Mouse (Mus musculus): ENCODE measurements around the gene Slc37a1.
"Not testable (repeated sequence)": the region's sequence is repeated elsewhere in the genome, so short reads cannot be mapped to it uniquely, and the experiment has no call there.

The Slc37a1 gene

GRCm38 (mm10) chr17:31267603-31268002 is 19.0 kb upstream of the Slc37a1 start:
- in situ Hi-C loops (cut with MboI), result no loop called here

DNA sequence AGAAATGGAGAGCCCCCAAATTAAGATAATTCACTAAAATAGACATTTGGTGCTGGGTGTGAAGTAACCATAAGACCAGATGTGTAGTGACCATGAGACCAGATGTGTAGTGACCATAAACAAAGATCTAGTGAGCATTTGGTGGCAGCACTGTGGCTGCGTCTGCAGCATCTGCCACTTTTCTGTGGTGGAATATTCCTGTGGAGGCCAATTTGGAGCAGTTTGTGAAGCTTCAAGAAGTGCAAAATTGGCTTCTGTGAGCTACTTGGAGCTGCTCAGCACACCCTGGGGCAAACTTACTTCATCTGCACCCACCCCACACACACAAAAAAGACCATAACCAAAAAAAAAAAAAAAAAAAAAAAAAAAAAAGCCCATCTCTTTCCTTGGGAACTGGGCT is 18.6 kb upstream of the Slc37a1 start:
- in situ Hi-C loops (cut with MboI), result no loop called here

GRCm38 (mm10) chr17:31269761-31270160 is 16.8 kb upstream of the Slc37a1 start:
- in situ Hi-C loops (cut with MboI), result no loop called here

DNA sequence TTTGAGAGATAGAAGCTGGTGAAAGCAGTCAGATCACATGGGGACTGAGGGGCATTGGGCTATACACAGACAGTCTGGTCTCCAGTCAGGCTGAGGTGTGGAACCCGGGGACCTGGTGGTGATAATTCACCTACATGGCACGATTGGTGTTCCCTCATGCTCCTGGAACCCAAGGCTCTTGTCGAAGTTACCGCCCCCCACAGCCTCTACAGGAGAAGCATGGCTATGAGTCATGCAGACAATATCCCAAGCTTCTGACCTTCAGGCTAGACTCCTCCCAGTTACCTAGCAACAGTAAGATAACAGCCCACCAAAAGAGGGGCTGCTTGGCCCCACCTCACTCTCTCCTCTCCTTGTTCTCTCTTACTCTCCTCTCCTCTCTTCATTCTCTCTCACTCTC is 16.3 kb upstream of the Slc37a1 start:
- in situ Hi-C loops (cut with MboI), result no loop called here

DNA sequence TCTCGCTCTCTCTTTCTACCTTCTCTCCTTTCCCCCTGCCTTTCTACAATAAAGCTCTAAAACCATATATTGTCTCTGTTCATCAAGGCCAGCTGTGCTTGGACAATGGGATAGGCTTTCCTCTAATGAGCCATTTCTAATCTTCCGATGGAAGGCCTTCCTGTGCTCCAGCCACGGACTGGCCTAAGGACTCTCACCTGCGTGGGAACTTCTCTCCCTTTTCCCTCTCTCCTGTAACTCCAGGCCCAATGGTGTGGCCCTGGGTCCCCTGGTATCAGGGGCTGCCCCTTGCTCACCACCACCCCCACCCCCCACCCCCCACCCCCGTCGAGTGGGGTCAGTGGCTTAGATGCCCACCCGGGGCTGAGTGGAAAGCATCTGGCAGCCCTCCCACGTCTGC is 15.9 kb upstream of the Slc37a1 start:
- in situ Hi-C loops (cut with MboI), result not testable (repeated sequence)

DNA sequence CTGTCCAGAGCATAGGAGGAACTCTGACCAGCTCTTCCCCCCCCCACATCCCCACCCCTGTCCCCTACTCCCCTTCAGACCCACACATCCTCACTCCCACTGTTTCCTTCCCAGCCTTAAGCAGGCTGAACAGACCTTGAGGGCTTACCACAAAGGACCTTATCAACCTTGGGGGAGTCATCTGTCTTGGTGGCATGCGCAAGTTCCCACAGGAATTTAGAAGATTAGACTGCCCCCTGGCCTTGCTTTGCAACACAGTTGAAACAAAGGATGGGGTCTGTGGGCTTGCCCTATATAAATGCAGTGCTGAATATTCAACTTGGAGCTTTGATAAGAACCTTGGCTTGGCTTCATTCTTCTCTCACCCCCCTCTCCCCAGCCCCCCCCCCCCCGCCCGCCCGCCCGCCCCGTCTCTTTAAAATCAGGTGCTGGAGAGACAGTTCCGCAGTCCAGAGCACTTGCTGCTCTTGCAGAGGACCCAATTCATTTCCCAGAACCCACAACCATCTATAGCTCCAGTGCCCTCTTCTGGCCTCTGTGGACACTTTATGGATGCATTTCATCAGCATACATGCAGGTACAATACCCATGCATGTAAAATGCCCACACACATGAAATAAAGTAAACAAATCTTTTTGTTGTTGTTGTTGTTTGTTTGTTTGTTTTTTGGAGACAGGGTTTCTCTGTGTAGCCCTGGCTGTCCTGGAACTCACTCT is 15.3 kb upstream of the Slc37a1 start:
- in situ Hi-C loops (cut with MboI), result no loop called here

DNA sequence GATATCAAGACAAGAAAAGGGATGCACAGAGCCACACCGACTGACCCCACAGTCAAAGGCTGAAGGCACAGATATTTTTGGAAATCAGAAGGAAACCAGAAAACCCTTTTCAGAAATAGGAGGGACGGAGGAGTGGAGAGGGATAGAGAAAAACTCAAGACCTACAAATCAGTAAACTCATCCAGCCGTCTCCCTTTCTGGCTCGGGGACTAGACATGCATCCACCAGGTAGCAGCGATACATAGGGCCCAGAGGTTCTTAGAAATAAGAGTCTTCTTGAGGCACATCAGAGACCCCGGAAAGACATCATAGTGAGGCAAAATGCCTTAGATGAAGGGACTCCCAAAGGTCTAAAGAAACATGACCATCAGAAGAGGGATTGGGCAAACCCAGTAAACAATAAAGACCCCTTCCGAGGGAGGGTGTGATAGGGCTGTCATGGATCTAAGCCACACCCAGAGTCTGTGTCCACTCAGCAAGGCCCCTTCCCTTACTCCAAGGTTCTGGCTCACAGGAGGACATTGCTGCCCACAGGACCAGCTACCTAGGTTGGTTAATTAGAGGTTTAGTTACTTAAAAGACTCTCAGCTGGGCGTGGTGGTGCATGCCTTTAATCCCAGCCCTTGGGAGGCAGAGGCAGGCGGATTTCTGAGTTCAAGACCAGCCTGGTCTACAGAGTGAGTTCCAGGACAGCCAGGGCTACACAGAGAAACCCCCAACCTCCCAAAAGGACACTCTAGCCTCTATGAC is 14.0 kb upstream of the Slc37a1 start:
- in situ Hi-C loops (cut with MboI), result no loop called here

DNA sequence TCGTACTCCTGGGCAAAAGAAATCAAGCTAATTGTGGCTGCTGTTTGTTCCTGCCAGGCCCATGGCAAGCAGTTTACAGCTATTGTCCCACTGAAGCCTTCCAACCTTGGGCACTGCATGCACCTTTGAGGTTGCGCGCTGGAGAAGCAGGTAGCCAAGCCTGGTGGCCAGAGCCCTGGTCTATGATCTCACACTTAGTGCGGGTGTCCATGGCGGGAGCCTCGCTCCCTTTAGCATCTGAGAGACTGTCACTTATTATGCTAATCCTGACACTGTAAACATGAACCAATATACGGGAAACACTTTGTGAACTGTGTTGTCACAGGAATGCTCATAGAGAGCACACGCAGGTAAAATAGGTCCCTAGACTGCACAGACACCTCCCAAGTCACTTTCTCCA is 13.0 kb upstream of the Slc37a1 start:
- in situ Hi-C loops (cut with MboI), result no loop called here

GRCm38 (mm10) chr17:31275181-31275580 is 11.4 kb upstream of the Slc37a1 start:
- in situ Hi-C loops (cut with MboI), result no loop called here

DNA sequence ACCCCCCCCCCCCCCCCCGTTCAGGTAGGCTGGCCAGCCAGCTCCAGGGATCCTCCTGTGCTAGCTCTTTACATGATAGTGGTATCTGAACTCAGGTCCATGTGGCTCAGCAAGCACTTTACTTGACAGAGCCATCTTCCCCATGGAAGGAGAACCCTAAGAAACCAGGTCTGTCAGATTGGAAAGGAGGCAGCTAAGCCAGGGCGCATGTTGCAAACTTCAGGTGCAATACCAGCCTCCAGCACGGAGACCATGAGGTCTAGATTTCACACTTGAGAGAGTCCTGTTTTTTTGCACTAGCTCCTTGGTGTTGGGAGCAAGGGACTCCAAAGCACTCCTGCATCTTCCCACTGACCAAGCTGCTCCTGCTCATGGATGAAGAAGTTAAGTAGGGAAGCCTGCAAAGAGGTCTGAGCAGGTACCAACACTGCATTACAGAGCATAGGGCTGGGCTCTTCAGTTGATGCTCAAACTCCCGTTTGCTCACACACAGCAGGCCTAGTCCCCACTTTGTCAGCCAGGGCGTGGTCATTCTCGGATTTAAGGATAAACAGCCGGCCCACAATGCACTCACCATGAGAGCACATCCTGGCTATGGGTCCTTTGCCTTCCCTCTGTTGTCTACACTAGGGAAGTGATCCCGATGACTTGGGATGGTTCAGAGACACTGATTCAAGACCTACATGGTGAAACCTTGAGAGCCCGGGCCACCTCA is 10.2 kb upstream of the Slc37a1 start:
- in situ Hi-C loops (cut with MboI), result no loop called here

GRCm38 (mm10) chr17:31276922-31277918 is 9.4 kb upstream of the Slc37a1 start, which contains the start of gene Rsph1:
TSS of gene Rsph1 (minus strand) at chr17:31277383.
- in situ Hi-C loops (cut with MboI), result no loop called here

DNA sequence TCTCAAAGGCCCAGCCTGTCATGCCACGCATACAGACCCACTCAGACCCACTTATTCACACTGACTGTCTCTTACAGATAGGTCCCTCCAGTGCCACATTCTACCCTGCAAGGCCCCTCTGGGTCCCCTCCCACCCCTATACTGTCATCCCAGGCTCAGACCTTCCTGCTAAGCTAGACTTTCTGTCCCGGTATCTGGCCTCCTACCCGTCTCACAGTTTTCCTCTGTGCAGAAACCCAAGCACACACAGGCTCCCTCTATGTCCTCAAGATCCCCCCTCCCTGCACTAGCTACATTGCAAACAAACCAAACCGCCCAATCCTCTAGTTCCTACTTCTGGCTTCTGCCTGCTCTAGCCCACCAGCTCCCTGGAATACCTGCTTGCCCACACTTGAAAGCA is 8.7 kb upstream of the Slc37a1 start:
- in situ Hi-C loops (cut with MboI), result no loop called here

DNA sequence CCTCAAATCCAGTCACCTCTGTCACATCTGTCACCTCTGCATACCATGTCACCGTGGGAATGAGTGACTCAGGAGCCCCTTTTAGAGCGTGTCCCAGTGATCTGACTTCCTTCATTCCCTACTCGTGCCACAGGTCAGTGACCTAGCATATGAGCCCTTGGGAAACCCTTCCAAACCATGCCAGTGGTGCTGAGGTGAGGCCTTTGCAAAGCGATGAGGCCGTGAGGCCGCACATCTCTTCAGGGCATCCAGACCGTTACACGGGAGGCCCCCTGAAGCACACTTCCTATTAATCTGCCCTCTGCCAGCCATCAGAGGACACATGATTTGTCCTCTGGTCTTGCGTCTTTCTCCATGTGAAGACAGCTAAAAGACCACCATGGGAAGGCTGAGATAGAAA is 7.1 kb upstream of the Slc37a1 start:
- in situ Hi-C loops (cut with MboI), result no loop called here

DNA sequence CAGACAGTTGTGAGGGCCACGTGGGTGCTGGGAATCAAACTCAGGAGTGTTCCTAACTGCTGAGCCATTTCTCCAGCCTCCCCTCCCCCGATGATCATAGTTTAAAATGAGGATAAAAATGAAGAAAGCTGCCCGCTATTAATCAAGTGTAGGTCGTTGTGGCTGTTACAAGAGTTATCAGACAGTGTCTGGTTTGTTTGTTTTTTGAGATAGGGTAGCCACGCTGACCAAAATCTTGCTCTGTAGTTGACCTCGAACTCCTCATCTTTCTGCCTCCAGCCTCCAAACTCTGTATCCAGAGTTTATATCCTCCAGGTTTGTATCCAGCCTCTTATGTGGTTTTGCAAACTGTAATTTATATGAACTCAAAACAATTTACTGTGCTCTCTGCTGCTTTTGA is 6.3 kb upstream of the Slc37a1 start:
- in situ Hi-C loops (cut with MboI), result no loop called here

DNA sequence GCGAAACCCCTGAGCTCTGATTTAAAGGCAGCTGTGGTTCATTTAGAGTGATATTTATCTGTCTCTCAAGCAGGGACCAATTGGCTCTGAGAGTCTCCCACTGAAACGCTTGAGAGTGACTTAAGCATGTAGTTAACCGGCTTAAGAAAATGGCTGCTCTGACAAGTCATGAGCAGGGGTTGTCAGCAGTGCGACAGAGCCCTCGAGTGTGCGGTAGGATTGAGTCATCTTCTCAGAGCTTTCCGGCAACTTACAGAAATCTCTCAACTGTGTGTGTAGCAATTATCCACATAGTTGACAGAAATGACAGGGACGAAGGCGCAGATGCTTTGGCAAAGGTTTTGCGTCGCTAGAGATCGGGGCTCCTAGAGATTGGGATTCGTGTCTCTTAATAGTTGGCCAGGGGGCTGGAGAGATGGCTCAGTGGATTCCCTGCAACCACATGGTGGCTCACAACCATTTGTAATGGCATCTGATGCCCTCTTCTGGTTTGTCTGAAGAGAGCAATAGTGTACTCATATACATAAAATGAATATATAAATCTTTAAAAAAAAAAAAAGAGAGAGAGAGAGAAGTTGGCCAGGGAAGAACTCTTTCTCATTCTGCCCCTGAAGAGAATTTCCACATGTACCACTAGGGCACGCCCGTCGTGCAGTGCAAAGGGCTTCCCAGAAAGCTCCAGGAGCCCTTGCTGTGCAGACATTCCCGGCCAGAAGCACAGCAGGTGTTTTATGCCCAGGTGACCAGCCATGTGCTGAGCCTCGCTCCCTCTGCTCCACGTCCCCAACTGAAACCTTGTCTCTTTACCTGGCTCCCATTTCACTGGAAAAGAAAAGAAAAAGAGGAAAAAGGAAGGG is 4.5 kb upstream of the Slc37a1 start:
- in situ Hi-C loops (cut with MboI), result no loop called here

DNA sequence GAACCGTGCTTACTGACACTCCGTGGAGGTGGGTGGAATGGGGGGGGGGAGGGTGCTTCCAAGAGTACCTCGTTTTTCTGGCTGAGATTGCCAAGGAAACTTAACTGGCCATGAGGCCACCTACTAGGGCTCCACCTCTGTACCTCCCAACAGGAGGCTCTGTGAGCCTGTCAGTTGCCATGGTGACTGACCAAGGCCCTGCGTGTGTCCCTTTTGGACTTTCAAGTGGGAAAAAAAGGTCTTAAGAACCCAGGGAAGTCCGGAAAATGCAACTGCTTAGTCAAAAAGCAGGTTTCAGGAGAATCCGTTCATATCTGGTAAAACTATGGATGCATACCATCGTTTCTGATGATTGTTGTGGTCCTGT is 3.9 kb upstream of the Slc37a1 start:
- in situ Hi-C loops (cut with MboI), result no loop called here

- in situ Hi-C loops (cut with MboI), result no loop called here
These were observed 725 bp upstream of the Slc37a1 start for GRCm38 (mm10) chr17:31285867-31286266.

GRCm38 (mm10) chr17:31287216-31287615 is 624 bp downstream of the Slc37a1 start:
- in situ Hi-C loops (cut with MboI), result no loop called here

- in situ Hi-C loops (cut with MboI), result no loop called here
These were observed 2.6 kb downstream of the Slc37a1 start for GRCm38 (mm10) chr17:31288999-31289726.

GRCm38 (mm10) chr17:31290311-31290710 is 3.7 kb downstream of the Slc37a1 start:
- in situ Hi-C loops (cut with MboI), result no loop called here
